Mouse (Mus musculus): ENCODE measurements at regions not wholly inside any gene's neighbourhood (a gene's known extent, or its start where the extent isn't known, plus 50 kb on each side); places are given as distances from the start of the nearest gene placed in this dataset.

- no peak for TF ChIP-seq HCFC1 (IDR thresholded peaks at IDR 0.05; ENCODE audit: low read depth, low read length)
- TF ChIP-seq MEF2A (IDR thresholded peaks at IDR 0.05; ENCODE audit: extremely low read depth, insufficient replicate concordance, low read depth, low read length, poor library complexity, severe bottlenecking), result no peak
- TF ChIP-seq EP300 (IDR thresholded peaks at IDR 0.05; ENCODE audit: low read depth in 1 of 2, low read length in 2 of 2), result no peak
- TF ChIP-seq MAX (IDR thresholded peaks at IDR 0.05; ENCODE audit: low read length), result no peak
- no peak for TF ChIP-seq UBTF (IDR thresholded peaks at IDR 0.05; ENCODE audit: borderline replicate concordance, insufficient read depth, low read depth, low read length)
- no peak for TF ChIP-seq USF1 (IDR thresholded peaks at IDR 0.05; ENCODE audit: low read depth, low read length)
- no peak for TF ChIP-seq CTCF (IDR thresholded peaks at IDR 0.05 in 2 of 3, conservative IDR thresholded peaks at IDR 0.05 in 1 of 3; ENCODE audit: control insufficient read depth in 1 of 3, insufficient read depth in 1 of 3, low read depth in 2 of 3, low read length in 3 of 3, poor library complexity in 1 of 3, severe bottlenecking in 1 of 3)
- no peak for TF ChIP-seq GABPA (IDR thresholded peaks at IDR 0.05; ENCODE audit: low read depth, low read length)
- TF ChIP-seq MXI1 (IDR thresholded peaks at IDR 0.05; ENCODE audit: low read depth, low read length), result no peak
- TF ChIP-seq POLR2A (IDR thresholded peaks at IDR 0.05; ENCODE audit: control insufficient read depth in 1 of 2, insufficient read depth in 1 of 2, low read depth in 1 of 2, low read length in 2 of 2, poor library complexity in 1 of 2), result no peak
- no peak for TF ChIP-seq ZNF384 (IDR thresholded peaks at IDR 0.05; ENCODE audit: low read depth, low read length)
These were observed 84.4 kb upstream of the Irf2bp2 start for GRCm38 (mm10) chr8:126678004-126678751.
